Mouse (Mus musculus): ENCODE data around the gene Enah.

The Enah gene

GRCm38 (mm10) chr1:181889670-181890069 lies 130.1 kb downstream of the Enah start:
- H3K9me3 ChIP-seq (ENCODE audit: low read length) = peaks cover 12% of the 10 kb centered on the region
- no peaks in the 10 kb centered on the region for H3K36me3 ChIP-seq (ENCODE audit: insufficient read depth, low read length)
- no peak for TF ChIP-seq POU5F1 (IDR thresholded peaks at IDR 0.05; ENCODE audit: borderline replicate concordance, low read length)
- no peak for TF ChIP-seq NANOG (IDR thresholded peaks at IDR 0.05; ENCODE audit: borderline replicate concordance, low read length)
- TF ChIP-seq CTCF (conservative IDR thresholded peaks at IDR 0.05; ENCODE audit: low read length) = no peak
- peaks cover 48% of the 10 kb centered on the region for H3K4me1 ChIP-seq (replicated peaks; ENCODE audit: low read depth, low read length)
- H3K27me3 ChIP-seq (ENCODE audit: insufficient read depth, low read length) = no peaks in the 10 kb centered on the region
- no peak overlapping the region for H3K4me3 ChIP-seq (replicated peaks; ENCODE audit: low read length)

GRCm38 (mm10) chr1:181888801-181889200 lies 131.0 kb downstream of the Enah start:
- H3K27me3 ChIP-seq (ENCODE audit: insufficient read depth, low read length) = no peaks in the 10 kb centered on the region
- peaks cover 45% of the 10 kb centered on the region for H3K4me1 ChIP-seq (replicated peaks; ENCODE audit: low read depth, low read length)
- H3K9me3 ChIP-seq (ENCODE audit: low read length) = peaks cover 12% of the 10 kb centered on the region
- TF ChIP-seq NANOG (IDR thresholded peaks at IDR 0.05; ENCODE audit: borderline replicate concordance, low read length) (no peak), CTCF (conservative IDR thresholded peaks at IDR 0.05; ENCODE audit: low read length) (peak; percentile 98)
- H3K4me3 ChIP-seq (replicated peaks; ENCODE audit: low read length) = no peak overlapping the region
- no peaks in the 10 kb centered on the region for H3K36me3 ChIP-seq (ENCODE audit: insufficient read depth, low read length)

GRCm38 (mm10) chr1:181881532-181881931 lies 138.3 kb downstream of the Enah start:
- TF ChIP-seq NANOG (IDR thresholded peaks at IDR 0.05; ENCODE audit: borderline replicate concordance, low read length) (no peak), POU5F1 (IDR thresholded peaks at IDR 0.05; ENCODE audit: borderline replicate concordance, low read length) (no peak), CTCF (conservative IDR thresholded peaks at IDR 0.05; ENCODE audit: low read length) (peak; percentile 61)
- Histone ChIP-seq H3K4me3 (replicated peaks; ENCODE audit: low read length) (peak overlapping the region; percentile 69), H3K9me3 (ENCODE audit: low read length) (no peaks in the 10 kb centered on the region), H3K4me1 (replicated peaks; ENCODE audit: low read depth, low read length) (peaks cover 49% of the 10 kb centered on the region), H3K27me3 (ENCODE audit: insufficient read depth, low read length) (no peaks in the 10 kb centered on the region), H3K36me3 (ENCODE audit: insufficient read depth, low read length) (no peaks in the 10 kb centered on the region)

- no peaks in the 10 kb centered on the region for H3K27me3 ChIP-seq (ENCODE audit: insufficient read depth, low read length)
- H3K4me1 ChIP-seq (replicated peaks; ENCODE audit: low read depth, low read length) = peaks cover 44% of the 10 kb centered on the region
- TF ChIP-seq POU5F1 (IDR thresholded peaks at IDR 0.05; ENCODE audit: borderline replicate concordance, low read length) (no peak), NANOG (IDR thresholded peaks at IDR 0.05; ENCODE audit: borderline replicate concordance, low read length) (no peak), CTCF (conservative IDR thresholded peaks at IDR 0.05; ENCODE audit: low read length) (no peak; the same call in 1 of the 2 replicates)
- H3K4me3 ChIP-seq (replicated peaks; ENCODE audit: low read length) = peak overlapping the region; percentile 69
- H3K9me3 ChIP-seq (ENCODE audit: low read length) = no peaks in the 10 kb centered on the region
- H3K36me3 ChIP-seq (ENCODE audit: insufficient read depth, low read length) = no peaks in the 10 kb centered on the region
These were observed 139.0 kb downstream of the Enah start for GRCm38 (mm10) chr1:181880752-181881325.

- TF ChIP-seq CTCF (conservative IDR thresholded peaks at IDR 0.05; ENCODE audit: low read length) (no peak), NANOG (IDR thresholded peaks at IDR 0.05; ENCODE audit: borderline replicate concordance, low read length) (no peak), POU5F1 (IDR thresholded peaks at IDR 0.05; ENCODE audit: borderline replicate concordance, low read length) (no peak)
- Histone ChIP-seq H3K4me1 (replicated peaks; ENCODE audit: low read depth, low read length) (peaks cover 39% of the 10 kb centered on the region), H3K9me3 (ENCODE audit: low read length) (no peaks in the 10 kb centered on the region), H3K27me3 (ENCODE audit: insufficient read depth, low read length) (no peaks in the 10 kb centered on the region), H3K4me3 (replicated peaks; ENCODE audit: low read length) (no peak overlapping the region), H3K36me3 (ENCODE audit: insufficient read depth, low read length) (no peaks in the 10 kb centered on the region)
These were observed 141.4 kb downstream of the Enah start for GRCm38 (mm10) chr1:181878436-181878835.

- H3K36me3 ChIP-seq (ENCODE audit: insufficient read depth, low read length) = no peaks in the 10 kb centered on the region
- no peak for TF ChIP-seq CTCF (conservative IDR thresholded peaks at IDR 0.05; ENCODE audit: low read length)
- TF ChIP-seq NANOG (IDR thresholded peaks at IDR 0.05; ENCODE audit: borderline replicate concordance, low read length) = no peak
- TF ChIP-seq POU5F1 (IDR thresholded peaks at IDR 0.05; ENCODE audit: borderline replicate concordance, low read length) = no peak
- no peaks in the 10 kb centered on the region for H3K27me3 ChIP-seq (ENCODE audit: insufficient read depth, low read length)
- H3K4me1 ChIP-seq (replicated peaks; ENCODE audit: low read depth, low read length) = peaks cover 36% of the 10 kb centered on the region
- H3K9me3 ChIP-seq (ENCODE audit: low read length) = peaks cover 8% of the 10 kb centered on the region
- no peak overlapping the region for H3K4me3 ChIP-seq (replicated peaks; ENCODE audit: low read length)
These were observed 142.7 kb downstream of the Enah start for GRCm38 (mm10) chr1:181877088-181877487.

- Histone ChIP-seq H3K36me3 (ENCODE audit: insufficient read depth, low read length) (no peaks in the 10 kb centered on the region), H3K9me3 (ENCODE audit: low read length) (peaks cover 12% of the 10 kb centered on the region), H3K27me3 (ENCODE audit: insufficient read depth, low read length) (no peaks in the 10 kb centered on the region), H3K4me1 (replicated peaks; ENCODE audit: low read depth, low read length) (peaks cover 32% of the 10 kb centered on the region), H3K4me3 (replicated peaks; ENCODE audit: low read length) (no peak overlapping the region)
- TF ChIP-seq POU5F1 (IDR thresholded peaks at IDR 0.05; ENCODE audit: borderline replicate concordance, low read length) (no peak), NANOG (IDR thresholded peaks at IDR 0.05; ENCODE audit: borderline replicate concordance, low read length) (no peak), CTCF (conservative IDR thresholded peaks at IDR 0.05; ENCODE audit: low read length) (no peak)
These were observed 143.1 kb downstream of the Enah start for GRCm38 (mm10) chr1:181876656-181877055.

GRCm38 (mm10) chr1:181873086-181873920 lies 146.5 kb downstream of the Enah start:
- TF ChIP-seq POU5F1 (IDR thresholded peaks at IDR 0.05; ENCODE audit: borderline replicate concordance, low read length) = no peak
- no peak for TF ChIP-seq NANOG (IDR thresholded peaks at IDR 0.05; ENCODE audit: borderline replicate concordance, low read length)
- TF ChIP-seq CTCF (conservative IDR thresholded peaks at IDR 0.05; ENCODE audit: low read length) = no peak
- no peak overlapping the region for H3K4me3 ChIP-seq (replicated peaks; ENCODE audit: low read length)
- H3K4me1 ChIP-seq (replicated peaks; ENCODE audit: low read depth, low read length) = peaks cover 14% of the 10 kb centered on the region
- no peaks in the 10 kb centered on the region for H3K36me3 ChIP-seq (ENCODE audit: insufficient read depth, low read length)
- H3K9me3 ChIP-seq (ENCODE audit: low read length) = peaks cover 21% of the 10 kb centered on the region
- no peaks in the 10 kb centered on the region for H3K27me3 ChIP-seq (ENCODE audit: insufficient read depth, low read length)
